In genomic region chr6:140423846-140424200, GRCm38 (mm10) we compare ENCODE assay signal across 8 mouse cellular contexts. TPM values are rescaled to one million over a fixed set of nuclear protein-coding genes. Genes with fewer than 3 reads are reported as not detected.
DNase-seq lines count a peak whose midpoint lies in the region; ATAC-seq lines count a peak whose summit lies in the region.

Gene Plekha5 (plus strand): TSS chr6:140424054.

- H3K9me3 ChIP-seq in intestine, embryonic 14.5 days (ENCODE audit: control insufficient read depth, low read length): no peaks in the 10 kb centered on the region
- H3K9me3 ChIP-seq in limb, embryonic 10.5 days (replicated peaks): no peaks in the 10 kb centered on the region
- no peaks in the 10 kb centered on the region for H3K9me3 ChIP-seq in midbrain, embryonic 11.5 days (ENCODE audit: control insufficient read depth, low read length)

- peak within 1 kb of the TSS; percentile 87 for H3K4me3 ChIP-seq in intestine, embryonic 14.5 days (ENCODE audit: low read depth, low read length)
- peak within 1 kb of the TSS; percentile 97 for H3K4me3 ChIP-seq in limb, embryonic 10.5 days
- H3K4me3 ChIP-seq in midbrain, embryonic 11.5 days (ENCODE audit: low read depth, low read length): peak within 1 kb of the TSS; percentile 81

- H3K4me1 ChIP-seq in intestine, embryonic 14.5 days (replicated peaks; ENCODE audit: control insufficient read depth, insufficient read depth, low read length): peaks cover 13% of the 10 kb centered on the region
- H3K4me1 ChIP-seq in limb, embryonic 10.5 days: peaks cover 9% of the 10 kb centered on the region
- peaks cover 9% of the 10 kb centered on the region for H3K4me1 ChIP-seq in midbrain, embryonic 11.5 days (ENCODE audit: control insufficient read depth, insufficient read depth, low read length)

- peak within 1 kb of the TSS; percentile 76 for H3K4me2 ChIP-seq in intestine, embryonic 14.5 days (ENCODE audit: low read length)
- H3K4me2 ChIP-seq in midbrain, embryonic 11.5 days: peak within 1 kb of the TSS; percentile 65

- peak; percentile 89 for ATAC-seq in intestine, embryonic 14.5 days (replicated peaks; ENCODE audit: low FRiP score, low TSS enrichment, low read depth)
- peak; percentile 93 for ATAC-seq in midbrain, embryonic 11.5 days (ENCODE audit: low FRiP score)

- DNase-seq in frontal cortex, adult 2 months (ENCODE audit: extremely low spot score in 1 of 2, low spot score in 1 of 2): peak in 1 of 2 experiments; percentile 31
- no peak for DNase-seq in frontal cortex, postnatal 25 days (ENCODE audit: low spot score in 2 of 2)
- peak; percentile 78 to 80 for DNase-seq in cerebellum, postnatal 14 days
- DNase-seq in gastrocnemius, postnatal 4 days (ENCODE audit: low spot score in 2 of 2): peak; percentile 57 to 72
- DNase-seq in intestine, embryonic 14.5 days (ENCODE audit: low spot score): peak; percentile 84
- DNase-seq in limb, embryonic 10.5 days (ENCODE audit: low spot score): peak; percentile 85
- peak; percentile 96 for DNase-seq in midbrain, embryonic 11.5 days (ENCODE audit: low spot score, missing footprints)
- DNase-seq in spleen, adult 18-20 months: peak; percentile 36 to 57

- peak within 1 kb of the TSS; percentile 99 for H3K9ac ChIP-seq in intestine, embryonic 14.5 days (ENCODE audit: low read length)
- peak within 1 kb of the TSS; percentile 86 for H3K9ac ChIP-seq in midbrain, embryonic 11.5 days (ENCODE audit: low read length)

- peak within 1 kb of the TSS; percentile 95 for H3K27ac ChIP-seq in intestine, embryonic 14.5 days (ENCODE audit: low read depth)
- H3K27ac ChIP-seq in limb, embryonic 10.5 days: peak within 1 kb of the TSS; percentile 99
- peak within 1 kb of the TSS; percentile 78 for H3K27ac ChIP-seq in midbrain, embryonic 11.5 days (ENCODE audit: low read depth, low read length)

- H3K36me3 ChIP-seq in intestine, embryonic 14.5 days (ENCODE audit: control insufficient read depth, insufficient read depth, low read length): peaks cover 21% of the 10 kb centered on the region
- peaks cover 20% of the 10 kb centered on the region for H3K36me3 ChIP-seq in limb, embryonic 10.5 days
- no peaks in the 10 kb centered on the region for H3K36me3 ChIP-seq in midbrain, embryonic 11.5 days (ENCODE audit: control insufficient read depth, insufficient read depth, low read length)

- H3K27me3 ChIP-seq in intestine, embryonic 14.5 days (replicated peaks; ENCODE audit: control insufficient read depth, insufficient read depth, low read length): no peaks in the 10 kb centered on the region
- H3K27me3 ChIP-seq in limb, embryonic 10.5 days (ENCODE audit: low read depth, poor library complexity, severe bottlenecking): no peaks in the 10 kb centered on the region
- H3K27me3 ChIP-seq in midbrain, embryonic 11.5 days (ENCODE audit: control insufficient read depth, insufficient read depth, low read length): no peaks in the 10 kb centered on the region

- under 1% methylated on average over 36 of the region's 65 CpGs for WGBS in intestine, embryonic 14.5 days
- 3% methylated on average over 65 of the region's 65 CpGs for WGBS in limb, embryonic 10.5 days
- under 1% methylated on average over 38 of the region's 65 CpGs for WGBS in midbrain, embryonic 11.5 days

RNA-seq across cellular contexts. Expression of gene Plekha5, which starts in this region (rescaled TPM):
- polyA plus RNA-seq in frontal cortex, adult 2 months (2012; rRNA removed): 146 and 156 TPM in 2 replicates
- total RNA-seq in gastrocnemius, postnatal 4 days (2021): 10 to 100 TPM; 34.7 to 40.1 TPM
- 62.1 and 73.6 TPM in 2 replicates for polyA plus RNA-seq in intestine, embryonic 14.5 days (2014; fragmentation: Nextera tagmentation; extraction: Ambion mirVana)
- polyA plus RNA-seq in limb, embryonic 10.5 days (2016; fragmentation: Nextera tagmentation; extraction: Ambion mirVana): 37.5 and 44.3 TPM in 2 replicates
- polyA plus RNA-seq in midbrain, embryonic 11.5 days (2014; fragmentation: Nextera tagmentation; extraction: Ambion mirVana): 56.9 and 57.2 TPM in 2 replicates

Comparison
In these comparisons a context has a peak if more than half of its experiments do, and no peak if none do; other contexts are left out.
1. DNase-seq: peak in cerebellum, postnatal 14 days (2 of 2), gastrocnemius, postnatal 4 days (2 of 2), intestine, embryonic 14.5 days (single experiment), limb, embryonic 10.5 days (single experiment), midbrain, embryonic 11.5 days (single experiment) and spleen, adult 18-20 months (2 of 2); none in frontal cortex, postnatal 25 days (0 of 2).
2. Peak in every context shown above with its lines, with median percentiles within 50 percentile points of each other: H3K27ac ChIP-seq and H3K4me3 ChIP-seq.